Mouse (Mus musculus) E14TG2a.4 (cell line): ENCODE data around the gene Cenpe.
"Not testable (repeated sequence)": the region's sequence is repeated elsewhere in the genome, so short reads cannot be mapped to it uniquely, and the experiment has no call there.

ENCODE experiments used
- CTCF ChIP-seq: conservative IDR thresholded peaks from 2 replicates; pipeline ENCODE4 v1.5.1; 2014; ENCODE audit warnings: low read length
- NANOG ChIP-seq: IDR thresholded peaks from 2 replicates; pipeline ENCODE4 v1.6.1; 2014; ENCODE audit warnings: borderline replicate concordance, low read length, mixed read lengths

DNA sequence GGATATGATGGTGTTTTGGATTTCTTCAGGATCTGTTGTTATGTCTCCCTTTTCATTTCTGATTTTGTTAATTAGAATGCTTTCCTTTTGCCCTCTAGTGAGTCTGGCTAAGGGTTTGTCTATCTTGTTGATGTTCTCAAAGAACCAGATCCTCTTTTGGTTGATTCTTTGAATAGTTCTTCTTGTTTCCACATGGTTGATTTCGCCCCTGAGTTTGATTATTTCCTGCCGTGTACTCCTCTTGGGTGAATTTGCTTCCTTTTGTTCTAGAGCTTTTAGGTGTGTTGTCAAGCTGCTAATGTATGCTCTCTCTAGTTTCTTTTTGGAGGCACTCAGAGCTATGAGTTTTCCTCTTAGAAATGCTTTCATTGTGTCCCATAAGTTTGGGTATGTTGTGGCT lies 14.3 kb upstream of the Cenpe start:
- not testable (repeated sequence) for TF ChIP-seq CTCF, NANOG
